Mouse (Mus musculus): ENCODE data around the gene Pik3r2. TPM values are rescaled to one million over a fixed set of nuclear protein-coding genes. Genes with fewer than 3 reads are reported as not detected.

Pik3r2 gene
- total RNA-seq, 2 experiments from 2014 or later, result 23.0 to 27.9 TPM

- DNase-seq, result peak; percentile 52
- intact Hi-C loops (cut with DNase I; ENCODE audit: low total_unique reads), result no loop called here
Measured at GRCm38 (mm10) chr8:70803761-70804480, 27.4 kb upstream of the Pik3r2 start.

DNA sequence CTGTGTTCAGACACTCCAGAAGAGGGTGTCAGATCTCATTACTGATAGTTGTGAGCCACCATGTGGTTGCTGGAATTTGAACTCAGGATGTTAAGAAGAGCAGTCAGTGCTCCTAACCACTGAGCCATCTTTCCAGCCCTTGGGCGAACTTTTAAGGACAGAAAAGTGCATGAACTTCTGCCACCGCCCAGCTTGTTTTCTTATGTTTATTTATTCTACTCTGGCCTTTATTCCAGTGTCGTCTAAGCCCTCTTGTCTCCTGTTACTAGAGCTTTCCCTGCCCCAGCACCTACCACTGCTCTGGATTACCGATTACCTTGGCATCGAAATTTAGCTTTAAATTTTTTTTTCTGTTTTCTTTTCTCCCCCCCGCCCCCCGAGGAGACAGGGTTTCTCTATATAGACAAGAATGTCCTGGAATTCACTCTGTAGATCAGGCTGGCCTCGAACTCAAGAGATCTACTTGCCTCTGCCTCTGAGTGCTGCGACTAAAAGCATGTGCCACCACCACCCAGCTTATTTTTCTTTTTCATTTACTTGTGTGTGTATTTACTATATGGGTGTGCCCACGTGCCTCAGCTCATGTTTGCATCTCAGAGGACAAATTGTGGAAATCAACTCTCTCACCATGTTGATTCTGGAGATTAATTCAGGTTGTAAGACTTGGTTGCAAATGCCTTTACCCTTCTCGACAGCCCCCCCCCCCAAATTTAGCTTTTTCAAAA, 26.4 kb upstream of the Pik3r2 start:
- intact Hi-C loops (cut with DNase I; ENCODE audit: low total_unique reads), result no loop called here
- DNase-seq, result no peak

GRCm38 (mm10) chr8:70801830-70802229, 25.3 kb upstream of the Pik3r2 start:
- DNase-seq, result no peak
- intact Hi-C loops (cut with DNase I; ENCODE audit: low total_unique reads), result no loop called here

DNA sequence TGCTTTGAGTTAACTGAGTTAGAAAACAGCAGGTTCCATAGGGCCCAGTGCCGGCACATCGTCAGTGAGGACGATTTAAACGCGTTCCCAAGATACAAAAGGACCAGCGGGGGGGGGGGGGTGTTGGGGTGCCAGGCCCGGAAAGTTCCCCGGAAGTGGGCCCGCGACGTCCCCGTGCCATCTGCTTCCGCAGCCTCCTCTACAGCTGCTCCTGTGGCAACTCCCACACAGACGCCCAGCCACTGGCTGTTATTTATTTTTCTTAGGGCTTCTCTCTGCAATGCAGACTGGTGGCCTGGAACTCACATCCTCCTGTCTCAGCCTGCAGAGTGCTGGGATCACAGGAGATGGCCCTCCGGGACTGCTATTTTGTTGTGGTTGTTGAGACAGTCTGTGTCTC, 24.6 kb upstream of the Pik3r2 start:
- DNase-seq, result no peak
- intact Hi-C loops (cut with DNase I; ENCODE audit: low total_unique reads), result no loop called here

DNA sequence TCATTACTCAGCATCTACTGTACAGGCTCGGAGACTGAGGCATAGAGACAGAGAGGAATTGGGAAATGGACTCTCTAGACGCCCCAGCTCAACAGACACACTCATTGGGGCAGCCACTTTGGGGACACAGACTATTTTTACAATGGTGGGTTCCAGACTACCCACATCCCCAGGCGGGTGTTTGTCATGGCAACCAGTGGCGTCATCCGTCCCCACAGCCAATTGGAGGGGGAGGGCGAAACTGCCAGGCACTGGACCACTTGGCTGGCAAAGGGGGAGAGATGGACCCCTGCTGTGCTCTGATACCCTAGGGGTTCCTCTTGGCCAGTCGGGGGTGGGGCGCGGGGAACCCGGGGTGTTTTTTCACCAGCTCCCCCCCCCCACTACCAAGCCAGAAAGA, 24.1 kb upstream of the Pik3r2 start:
- no peak for DNase-seq
- intact Hi-C loops (cut with DNase I; ENCODE audit: low total_unique reads), result no loop called here

DNA sequence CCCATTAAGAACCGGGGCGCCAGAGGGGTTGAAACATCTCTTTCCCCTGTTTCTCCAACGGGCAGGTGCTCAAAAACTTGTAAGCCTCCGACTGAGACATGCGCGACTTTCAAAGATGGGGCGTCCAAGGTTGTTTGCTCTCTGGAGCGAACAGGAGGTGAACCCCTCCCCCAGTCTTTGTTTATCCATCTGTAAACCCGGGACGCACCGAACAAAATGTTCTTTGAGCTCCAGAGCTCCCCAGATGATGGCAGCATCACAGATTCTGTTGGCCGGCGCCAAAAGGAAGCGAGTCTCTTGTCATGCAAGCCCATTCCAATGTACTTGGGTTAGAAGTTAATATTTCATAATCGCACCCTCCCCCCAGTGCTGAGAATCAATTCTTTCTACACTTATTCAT, 21.8 kb upstream of the Pik3r2 start:
- DNase-seq, result no peak
- intact Hi-C loops (cut with DNase I; ENCODE audit: low total_unique reads), result no loop called here

DNA sequence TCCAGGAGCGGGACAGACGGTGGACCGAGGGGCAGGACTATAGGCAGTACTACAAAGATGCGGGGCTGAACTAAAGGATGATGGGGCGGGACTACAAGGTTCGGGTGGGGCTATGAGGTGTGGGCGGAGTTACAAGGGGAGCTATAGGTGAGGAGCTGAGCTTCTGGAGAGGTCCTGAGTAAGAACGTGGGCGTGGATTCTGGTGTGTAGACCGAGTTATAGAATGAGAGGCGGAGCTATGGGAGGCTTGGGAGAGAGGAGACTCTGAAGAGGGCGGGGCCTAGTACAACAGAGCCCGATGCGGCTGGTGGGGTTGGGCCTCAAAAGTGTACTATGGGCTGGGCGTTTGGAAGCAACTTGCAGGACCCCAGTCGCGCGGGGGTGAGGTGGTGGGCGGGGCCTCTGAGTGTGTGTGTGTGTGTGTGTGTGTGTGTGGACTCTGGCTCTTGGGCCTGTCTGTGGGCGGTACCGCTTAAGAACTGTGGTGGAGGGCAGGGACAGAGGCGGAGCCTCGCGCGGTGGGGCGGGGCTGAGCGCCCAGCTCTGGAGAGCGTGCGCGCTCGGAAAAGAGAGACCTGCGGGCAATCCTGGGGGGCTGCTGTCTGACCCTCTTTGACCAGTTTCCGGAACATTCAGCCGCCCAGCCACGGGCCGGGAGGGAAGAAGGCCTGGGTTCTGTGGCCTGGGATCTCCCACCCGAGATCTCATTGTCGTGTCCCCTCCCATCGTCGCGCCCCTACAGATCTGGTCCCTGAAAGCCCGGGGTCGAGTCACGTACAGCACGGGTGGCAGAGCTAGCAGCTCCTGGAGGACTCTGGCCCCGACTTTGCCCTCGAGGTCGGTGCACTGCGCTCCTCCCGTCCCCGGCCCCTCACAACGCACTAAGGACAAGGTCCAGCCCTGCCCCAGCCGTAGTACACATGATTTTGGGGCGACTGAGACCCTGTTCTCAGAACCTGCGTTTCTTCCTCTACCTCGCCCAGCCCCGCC, 20.9 kb upstream of the Pik3r2 start:
- peak; percentile 82 for DNase-seq
- intact Hi-C loops (cut with DNase I; ENCODE audit: low total_unique reads), result no loop called here

DNA sequence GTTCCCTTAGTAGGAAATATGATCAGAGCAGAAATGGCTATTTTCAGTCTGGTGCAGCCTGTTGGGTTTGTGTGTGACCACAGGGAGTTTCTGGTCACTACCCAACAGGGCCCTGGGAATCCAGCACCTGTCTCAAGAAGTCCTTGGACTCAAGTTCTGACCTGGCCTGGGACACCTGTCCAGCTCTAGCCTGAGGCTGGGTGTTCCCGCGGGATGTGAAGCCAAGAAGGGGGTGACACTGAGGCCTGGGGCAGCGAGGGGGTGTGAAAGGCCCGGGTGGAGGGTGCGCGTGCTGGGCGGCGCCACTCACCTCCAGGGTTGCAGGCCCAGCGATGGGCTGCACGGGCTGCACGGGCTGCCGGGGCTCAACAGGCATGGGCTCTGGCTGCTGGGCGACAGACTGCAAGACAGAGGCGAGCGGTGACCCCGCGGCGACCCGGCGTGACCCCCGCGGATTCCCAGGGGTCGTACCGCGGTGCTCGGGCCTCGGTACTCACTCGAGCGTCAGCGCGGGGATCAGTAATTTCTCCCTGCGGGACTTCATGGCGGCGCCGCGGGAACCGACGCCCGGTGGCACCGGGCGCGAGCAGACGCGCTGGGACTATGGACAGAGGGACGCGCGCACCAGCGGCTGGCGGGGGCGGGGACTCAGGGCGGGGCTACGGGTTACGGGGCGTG, 20.0 kb upstream of the Pik3r2 start:
- intact Hi-C loops (cut with DNase I; ENCODE audit: low total_unique reads), result no loop called here

GRCm38 (mm10) chr8:70795370-70795769, 18.9 kb upstream of the Pik3r2 start:
- intact Hi-C loops (cut with DNase I; ENCODE audit: low total_unique reads), result no loop called here
- no peak for DNase-seq

More for the DNA sequence above, 20.0 kb upstream of the Pik3r2 start:
- DNase-seq, result peak; percentile 81

GRCm38 (mm10) chr8:70794215-70794614, 17.7 kb upstream of the Pik3r2 start:
- intact Hi-C loops (cut with DNase I; ENCODE audit: low total_unique reads), result no loop called here

GRCm38 (mm10) chr8:70792700-70793099, 16.2 kb upstream of the Pik3r2 start:
- intact Hi-C loops (cut with DNase I; ENCODE audit: low total_unique reads), result no loop called here
- DNase-seq, result no peak

More at GRCm38 (mm10) chr8:70794215-70794614, 17.7 kb upstream of the Pik3r2 start:
- DNase-seq, result no peak

GRCm38 (mm10) chr8:70791975-70792691, 15.6 kb upstream of the Pik3r2 start:
- intact Hi-C loops (cut with DNase I; ENCODE audit: low total_unique reads), result no loop called here
- peak; percentile 95 for DNase-seq

DNA sequence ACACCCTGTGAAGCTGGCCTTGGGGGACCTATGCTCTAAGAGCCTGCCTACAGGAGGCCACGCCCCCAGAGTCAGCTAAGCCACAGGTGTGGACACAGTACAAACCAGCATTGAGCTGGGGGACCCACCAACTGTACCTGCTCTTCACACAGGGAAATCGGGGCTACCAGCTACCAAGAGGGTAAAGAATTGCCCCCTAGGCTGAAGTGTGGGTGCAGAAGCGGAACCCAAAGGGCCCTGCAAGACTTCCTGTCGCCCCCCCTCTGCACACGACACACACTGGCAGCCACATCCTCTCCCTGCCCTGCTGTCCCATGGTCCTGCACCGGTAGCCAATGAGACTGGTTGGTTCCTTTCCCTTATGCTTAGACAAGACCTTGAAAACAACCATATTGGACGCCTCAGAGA, 14.8 kb upstream of the Pik3r2 start:
- intact Hi-C loops (cut with DNase I; ENCODE audit: low total_unique reads), result no loop called here
- DNase-seq, result no peak

DNA sequence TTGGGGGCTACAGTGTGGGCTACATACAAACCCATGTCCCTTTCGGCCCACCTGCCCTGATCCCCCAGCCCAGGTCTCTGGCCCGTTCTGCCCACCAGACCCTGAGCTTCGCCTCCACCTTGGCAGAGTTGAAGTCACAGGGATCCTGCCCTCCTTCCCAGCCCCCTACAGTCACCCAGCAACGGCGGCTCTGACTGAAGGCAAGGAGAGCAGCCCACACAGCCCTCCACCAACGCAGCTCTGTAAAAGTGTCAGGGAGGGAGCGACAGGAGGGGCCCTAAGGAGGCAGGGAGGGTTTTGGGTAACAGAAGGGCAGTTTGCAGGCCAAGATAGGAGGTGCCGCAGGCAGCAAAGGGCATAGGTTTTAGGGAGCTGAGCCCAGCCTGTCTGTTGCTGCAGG, 14.3 kb upstream of the Pik3r2 start:
- DNase-seq, result no peak
- intact Hi-C loops (cut with DNase I; ENCODE audit: low total_unique reads), result no loop called here

DNA sequence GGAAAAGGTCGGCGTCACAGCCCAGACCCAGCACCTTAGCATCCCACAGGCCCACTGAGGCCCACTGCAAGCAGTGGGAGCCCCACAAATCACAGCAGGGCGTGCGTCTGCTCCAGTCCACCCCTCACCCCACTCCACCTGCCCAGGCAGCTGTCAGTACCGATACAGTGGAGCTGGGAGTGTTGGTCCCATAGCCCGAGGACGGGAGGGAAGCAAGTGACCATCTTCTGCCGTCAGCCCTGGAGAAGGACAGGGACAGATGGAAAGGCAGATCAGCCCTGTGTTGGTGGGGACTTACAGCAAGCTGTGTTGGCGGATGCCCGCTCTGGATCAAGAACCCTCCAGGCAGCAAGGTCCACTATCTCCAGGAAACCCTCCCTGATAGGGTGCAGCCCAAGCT, 12.5 kb upstream of the Pik3r2 start:
- DNase-seq, result no peak
- intact Hi-C loops (cut with DNase I; ENCODE audit: low total_unique reads), result no loop called here

DNA sequence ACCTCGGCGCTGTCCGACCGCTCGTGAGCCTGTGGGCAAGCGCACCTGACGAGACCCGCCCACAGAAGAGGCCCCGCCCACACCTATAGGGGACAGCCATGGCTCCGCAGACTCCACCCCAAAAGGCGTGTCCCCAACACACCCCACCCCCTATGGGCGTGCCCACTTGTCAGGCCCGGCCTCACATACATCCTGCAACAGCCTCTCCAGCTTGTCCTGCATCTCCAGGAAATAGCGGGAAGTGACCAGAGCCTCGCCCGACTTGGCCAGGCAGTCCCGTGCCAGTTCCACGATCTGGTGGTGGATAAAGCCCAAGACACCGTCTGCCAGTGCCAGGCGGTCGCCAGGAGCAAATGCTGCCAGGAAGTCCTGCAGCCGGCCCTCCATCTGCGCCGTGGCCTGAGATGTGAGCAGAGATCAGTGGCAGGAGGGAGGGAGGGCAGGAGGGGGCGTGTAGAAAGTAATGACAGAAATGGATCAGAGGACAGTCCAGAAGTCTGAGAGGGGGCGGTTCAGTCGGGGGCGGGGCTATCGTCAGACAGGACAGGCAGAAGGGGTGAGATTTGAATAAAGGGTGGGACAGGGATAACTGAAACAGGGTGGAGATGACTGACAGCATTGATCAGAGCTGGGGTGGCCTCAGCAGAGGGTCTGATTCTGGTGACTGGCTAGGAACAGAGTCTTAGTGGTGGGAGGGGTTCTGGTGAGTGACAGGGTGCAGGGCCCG, 11.6 kb upstream of the Pik3r2 start:
- no peak for DNase-seq
- intact Hi-C loops (cut with DNase I; ENCODE audit: low total_unique reads), result no loop called here

GRCm38 (mm10) chr8:70787051-70787445, 10.5 kb upstream of the Pik3r2 start:
- intact Hi-C loops (cut with DNase I; ENCODE audit: low total_unique reads), result no loop called here
- DNase-seq, result no peak

Data from gastrocnemius, postnatal 14 days (tissue).